Mouse (Mus musculus) MEL (cell line): ENCODE measurements around the gene Bpifb3. TPM values are rescaled to one million over a fixed set of nuclear protein-coding genes. Genes with fewer than 3 reads are reported as not detected.

Experiments used
- DNase-seq: peaks from one replicate; pipeline ENCODE4 v3.0.0; 2011; ENCODE audit warnings: low read depth, low spot score
- H3K27ac ChIP-seq: 2 replicates; pipeline ENCODE4 v1.5.1; 2012; ENCODE audit warnings: low read depth, mild to moderate bottlenecking, control low read depth, low read length, moderate library complexity; ENCODE audit not compliant: control insufficient read depth
- H3K27me3 ChIP-seq, 2 experiments: fragments of 150-350 bp in 1 of 2; sonication (generic) in 1 of 2; 2 replicates each; pipeline ENCODE4 v1.6.1; 2012; ENCODE audit warnings: low read length in 2 of 2, mild to moderate bottlenecking in 2 of 2, improper control_type of control experiment in 1 of 2, moderate library complexity in 1 of 2; ENCODE audit not compliant: insufficient read depth in 2 of 2, control insufficient read depth in 1 of 2
- H3K36me3 ChIP-seq, 2 experiments: 2 replicates each; pipeline ENCODE4 v1.6.1; 2012 to 2014; ENCODE audit warnings: low read length in 2 of 2, improper control_type of control experiment in 1 of 2, inconsistent platforms in 1 of 2, mild to moderate bottlenecking in 1 of 2; ENCODE audit not compliant: insufficient read depth in 2 of 2, control insufficient read depth in 1 of 2
- H3K4me1 ChIP-seq, 2 experiments: fragments of 150-350 bp in 1 of 2; sonication (generic) in 1 of 2; 2 replicates each; pipeline ENCODE4 v1.6.1; 2012; ENCODE audit warnings: low read length in 2 of 2, improper control_type of control experiment in 1 of 2, mild to moderate bottlenecking in 1 of 2; ENCODE audit not compliant: insufficient read depth in 2 of 2, control insufficient read depth in 1 of 2
- H3K4me3 ChIP-seq, 2 experiments: fragments of 150-350 bp in 1 of 2; sonication (generic) in 1 of 2; 2 replicates each; pipeline ENCODE4 v1.5.1; 2012; ENCODE audit warnings: low read depth in 2 of 2, low read length in 2 of 2, mild to moderate bottlenecking in 2 of 2, moderate library complexity in 2 of 2, control low read depth in 1 of 2, improper control_type of control experiment in 1 of 2; ENCODE audit not compliant: control insufficient read depth in 1 of 2, insufficient read depth in 1 of 2
- H3K79me2 ChIP-seq: 2 replicates; pipeline ENCODE4 v1.6.1; 2012; ENCODE audit warnings: mild to moderate bottlenecking, low read length, moderate library complexity; ENCODE audit not compliant: control insufficient read depth, poor library complexity, insufficient read depth
- H3K9ac ChIP-seq: 2 replicates; pipeline ENCODE4 v1.6.1; 2012; ENCODE audit warnings: low read depth, mild to moderate bottlenecking, control low read depth, low read length, moderate library complexity; ENCODE audit not compliant: control insufficient read depth, poor library complexity, severe bottlenecking
- H3K9me3 ChIP-seq: fragments of 150-350 bp; sonication (generic); replicated peaks from 2 replicates; pipeline ENCODE4 v1.6.1; 2012; ENCODE audit warnings: mild to moderate bottlenecking, low read length, improper control_type of control experiment, moderate library complexity; ENCODE audit not compliant: insufficient read depth
- CTCF ChIP-seq, 3 experiments: IDR thresholded peaks in 2 of 3; conservative IDR thresholded peaks in 1 of 3; 2 replicates each; pipeline ENCODE4 v1.5.1; 2011 to 2012; ENCODE audit warnings: low read length in 3 of 3, low read depth in 2 of 3, mild to moderate bottlenecking in 2 of 3, improper control_type of control experiment in 1 of 3, inconsistent platforms in 1 of 3, mixed read lengths in 1 of 3, moderate library complexity in 1 of 3; ENCODE audit not compliant: control insufficient read depth in 1 of 3, insufficient read depth in 1 of 3, poor library complexity in 1 of 3, severe bottlenecking in 1 of 3
- ELF1 ChIP-seq: IDR thresholded peaks from 2 replicates; pipeline ENCODE4 v1.6.1; 2014; ENCODE audit warnings: low read depth, mild to moderate bottlenecking, inconsistent platforms, low read length, improper control_type of control experiment, moderate library complexity
- EP300 ChIP-seq, 2 experiments: IDR thresholded peaks; 2 replicates each; pipeline ENCODE4 v1.6.1; 2011; ENCODE audit warnings: improper control_type of control experiment in 2 of 2, low read length in 2 of 2, low read depth in 1 of 2, mild to moderate bottlenecking in 1 of 2
- ETS1 ChIP-seq: IDR thresholded peaks from 2 replicates; pipeline ENCODE4 v1.6.1; 2012; ENCODE audit warnings: low read depth, mild to moderate bottlenecking, inconsistent platforms, low read length, improper control_type of control experiment, moderate library complexity
- GATA1 ChIP-seq: IDR thresholded peaks from 2 replicates; pipeline ENCODE4 v1.6.1; 2011; ENCODE audit warnings: low read depth, low read length, improper control_type of control experiment
- KAT2A ChIP-seq: conservative IDR thresholded peaks from 2 replicates; pipeline ENCODE4 v1.6.1; 2012; ENCODE audit warnings: low read depth, low read length, improper control_type of control experiment, inconsistent platforms
- MAX ChIP-seq: IDR thresholded peaks from 2 replicates; pipeline ENCODE4 v1.6.1; 2011; ENCODE audit warnings: low read length, improper control_type of control experiment
- MXI1 ChIP-seq: IDR thresholded peaks from 2 replicates; pipeline ENCODE4 v1.6.1; 2011; ENCODE audit warnings: mild to moderate bottlenecking, low read depth, low read length, improper control_type of control experiment
- MYB ChIP-seq: IDR thresholded peaks from 2 replicates; pipeline ENCODE4 v1.6.1; 2011; ENCODE audit warnings: mild to moderate bottlenecking, low read depth, low read length, improper control_type of control experiment
- RAD21 ChIP-seq: IDR thresholded peaks from 2 replicates; pipeline ENCODE4 v1.6.1; 2011; ENCODE audit warnings: mild to moderate bottlenecking, low read depth, low read length, improper control_type of control experiment
- SMC3 ChIP-seq: IDR thresholded peaks from 2 replicates; pipeline ENCODE4 v1.6.1; 2011; ENCODE audit warnings: low read depth, low read length, improper control_type of control experiment
- ZNF384 ChIP-seq: IDR thresholded peaks from 2 replicates; pipeline ENCODE4 v1.6.1; 2012; ENCODE audit warnings: low read depth, mild to moderate bottlenecking, inconsistent platforms, low read length, improper control_type of control experiment
- polyA plus RNA-seq, 2 experiments: library from polyadenylated mRNA; stranded (reverse) in 1 of 2; unstranded in 1 of 2; fragments of >175 nt in 1 of 2; fragments of >200 nt in 1 of 2; gene quantifications; 2 replicates each; pipeline versions ENCODE4 v1.2.1 to v1.2.4; 2012; ENCODE audit warnings: low replicate concordance in 2 of 2, low read depth in 1 of 2; ENCODE audit not compliant: insufficient read length in 2 of 2, insufficient read depth in 1 of 2, missing spikeins in 1 of 2
- total RNA-seq: library from RNA; depleted of rRNA; stranded (reverse); fragments of 300-350 nt; gene quantifications from 2 replicates; pipeline ENCODE4 v1.2.3, GENCODE M21; 2012

Bpifb3 gene
- total and polyA plus RNA-seq, 3 experiments = not detected

GRCm38 (mm10) chr2:153943537-153943936, 25.5 kb downstream of the Bpifb3 start:
- Histone ChIP-seq H3K9ac (no peak overlapping the region), H3K9me3 (no peaks in the 10 kb centered on the region), H3K4me3 (no peak overlapping the region), H3K79me2 (no peaks in the 10 kb centered on the region)
- DNase-seq = peak; percentile 22
- TF ChIP-seq SMC3 (no peak), CTCF (IDR thresholded peaks at IDR 0.05 in 2 of 3, conservative IDR thresholded peaks at IDR 0.05 in 1 of 3; ENCODE audit: control insufficient read depth in 1 of 3, insufficient read depth in 1 of 3, low read depth in 2 of 3, low read length in 3 of 3, poor library complexity in 1 of 3, severe bottlenecking in 1 of 3) (peak in 2 of 3 experiments; percentile 39 to 44; a peak in 5 of 6 replicates), MYB (no peak)
- TF ChIP-seq, all 39 proteins: peak for 1
- H3K4me1 ChIP-seq = no peaks in the 10 kb centered on the region
- H3K27ac ChIP-seq = no peak overlapping the region
- no peaks in the 10 kb centered on the region for H3K36me3 ChIP-seq
- H3K27me3 ChIP-seq = no peaks in the 10 kb centered on the region

GRCm38 (mm10) chr2:153944567-153944966, 26.5 kb downstream of the Bpifb3 start:
- DNase-seq = no peak
- Histone ChIP-seq H3K4me3 (no peak overlapping the region), H3K79me2 (no peaks in the 10 kb centered on the region)
- TF ChIP-seq MXI1 (no peak), ELF1 (no peak), ETS1 (no peak), GATA1 (no peak), MAX (no peak), RAD21 (no peak), KAT2A (no peak), ZNF384 (no peak), EP300 (IDR thresholded peaks at IDR 0.05; ENCODE audit: low read depth in 1 of 2, low read length in 2 of 2) (no peak)
- TF ChIP-seq, all 39 proteins: peak for 0
- H3K27ac ChIP-seq = no peak overlapping the region
- no peaks in the 10 kb centered on the region for H3K9me3 ChIP-seq
- H3K27me3 ChIP-seq = no peaks in the 10 kb centered on the region
- H3K36me3 ChIP-seq = no peaks in the 10 kb centered on the region
- H3K4me1 ChIP-seq = no peaks in the 10 kb centered on the region
- no peak overlapping the region for H3K9ac ChIP-seq

GRCm38 (mm10) chr2:153952897-153953296, 34.9 kb downstream of the Bpifb3 start:
- Histone ChIP-seq H3K79me2 (no peaks in the 10 kb centered on the region), H3K27ac (no peak overlapping the region), H3K36me3 (no peaks in the 10 kb centered on the region), H3K9ac (no peak overlapping the region), H3K4me1 (no peaks in the 10 kb centered on the region), H3K27me3 (no peaks in the 10 kb centered on the region), H3K4me3 (no peak overlapping the region), H3K9me3 (no peaks in the 10 kb centered on the region)
- TF ChIP-seq SMC3 (peak; percentile 51), ETS1 (no peak), ZNF384 (no peak), CTCF (IDR thresholded peaks at IDR 0.05 in 2 of 3, conservative IDR thresholded peaks at IDR 0.05 in 1 of 3; ENCODE audit: control insufficient read depth in 1 of 3, insufficient read depth in 1 of 3, low read depth in 2 of 3, low read length in 3 of 3, poor library complexity in 1 of 3, severe bottlenecking in 1 of 3) (peak; percentile 63 to 88 (median 83)), RAD21 (peak; percentile 52)
- DNase-seq = peak; percentile 73
